Comparison of ENCODE assay signal across 26 mouse cellular contexts in genomic region chr13:45662852-45663251, GRCm38 (mm10).
"Had no signal": no experiment of that assay in that cellular context is flagged by ENCODE, and none has a peak within 500 bp of the region (broad histone marks: within the 10 kb centered on the region; RNA-seq: fewer than 3 reads in every experiment).

No protein-coding gene starts in this region.

- H3K36me3 ChIP-seq: heart, embryonic 15.5 days; hindbrain, embryonic 13.5 days; hindbrain, embryonic 15.5 days; kidney, embryonic 15.5 days; limb, embryonic 13.5 days; limb, embryonic 15.5 days; liver, embryonic 12.5 days had no signal

- H3K4me2 ChIP-seq: heart, embryonic 11.5 days; heart, embryonic 13.5 days; heart, embryonic 15.5 days; hindbrain, embryonic 13.5 days; hindbrain, embryonic 15.5 days; kidney, embryonic 15.5 days; limb, embryonic 13.5 days; limb, embryonic 15.5 days; liver, embryonic 12.5 days had no signal

- H3K9me3 ChIP-seq: heart, embryonic 13.5 days; heart, embryonic 15.5 days; hindbrain, embryonic 13.5 days; hindbrain, embryonic 15.5 days; kidney, embryonic 15.5 days; limb, embryonic 13.5 days; limb, embryonic 15.5 days; liver, embryonic 12.5 days had no signal

- H3K27ac ChIP-seq: heart, adult 2 months; heart, embryonic 13.5 days; heart, embryonic 15.5 days; hindbrain, embryonic 13.5 days; hindbrain, embryonic 15.5 days; hindbrain, postnatal 0 days; kidney, embryonic 15.5 days; kidney, postnatal 0 days; limb, embryonic 13.5 days; liver, embryonic 12.5 days had no signal

- H3K4me1 ChIP-seq: kidney, embryonic 15.5 days; liver, embryonic 12.5 days had no signal

- ATAC-seq: hindbrain, postnatal 0 days; intestine, embryonic 16.5 days; liver, embryonic 12.5 days had no signal

- DNase-seq: gastrocnemius, postnatal 14 days; gastrocnemius, postnatal 36 days; heart, adult 11 months; heart, adult 2 months; heart, postnatal 14 days; heart, postnatal 36 days; kidney, adult 11 months; kidney, adult 2 months; kidney, adult 9 months; kidney, postnatal 14 days; kidney, postnatal 36 days; layer of hippocampus, adult 9-11 months; layer of hippocampus, postnatal 36 days; left cerebral cortex, postnatal 4 days had no signal

- H3K27me3 ChIP-seq: heart, embryonic 13.5 days; heart, embryonic 15.5 days; hindbrain, embryonic 13.5 days; hindbrain, embryonic 15.5 days; kidney, embryonic 15.5 days; limb, embryonic 13.5 days; limb, embryonic 15.5 days; liver, embryonic 12.5 days had no signal

- H3K9ac ChIP-seq: heart, embryonic 13.5 days; heart, embryonic 15.5 days; hindbrain, embryonic 13.5 days; hindbrain, embryonic 15.5 days; kidney, embryonic 15.5 days; limb, embryonic 13.5 days; limb, embryonic 15.5 days; liver, embryonic 12.5 days had no signal

- H3K4me3 ChIP-seq: heart, adult 2 months; heart, embryonic 13.5 days; heart, embryonic 15.5 days; hindbrain, embryonic 13.5 days; hindbrain, embryonic 15.5 days; kidney, embryonic 15.5 days; limb, embryonic 13.5 days; limb, embryonic 15.5 days; liver, embryonic 12.5 days had no signal
